Mouse (Mus musculus) bone marrow macrophage, adult 2 months (primary cell): ENCODE measurements at regions not wholly inside any gene's neighbourhood (a gene's known extent, or its start where the extent isn't known, plus 50 kb on each side); places are given as distances from the start of the nearest gene placed in this dataset.

Experiments used
- H3K27ac ChIP-seq: 2 replicates; pipeline ENCODE4 v1.5.1; 2012; ENCODE audit warnings: low read depth, low read length; ENCODE audit not compliant: insufficient read depth
- H3K4me1 ChIP-seq: 2 replicates; pipeline ENCODE4 v1.6.1; 2012; ENCODE audit warnings: low read length; ENCODE audit not compliant: control insufficient read depth, insufficient read depth
- H3K4me3 ChIP-seq: 2 replicates; pipeline ENCODE4 v1.5.1; 2012; ENCODE audit warnings: mild to moderate bottlenecking, low read length, moderate library complexity; ENCODE audit not compliant: insufficient read depth
- CTCF ChIP-seq: IDR thresholded peaks from 2 replicates; pipeline ENCODE4 v1.5.1; 2012; ENCODE audit warnings: low read depth, mild to moderate bottlenecking, low read length, moderate library complexity
- POLR2A ChIP-seq: IDR thresholded peaks from 2 replicates; pipeline ENCODE4 v1.6.1; 2012; ENCODE audit warnings: mild to moderate bottlenecking, low read depth, low read length, borderline replicate concordance

DNA sequence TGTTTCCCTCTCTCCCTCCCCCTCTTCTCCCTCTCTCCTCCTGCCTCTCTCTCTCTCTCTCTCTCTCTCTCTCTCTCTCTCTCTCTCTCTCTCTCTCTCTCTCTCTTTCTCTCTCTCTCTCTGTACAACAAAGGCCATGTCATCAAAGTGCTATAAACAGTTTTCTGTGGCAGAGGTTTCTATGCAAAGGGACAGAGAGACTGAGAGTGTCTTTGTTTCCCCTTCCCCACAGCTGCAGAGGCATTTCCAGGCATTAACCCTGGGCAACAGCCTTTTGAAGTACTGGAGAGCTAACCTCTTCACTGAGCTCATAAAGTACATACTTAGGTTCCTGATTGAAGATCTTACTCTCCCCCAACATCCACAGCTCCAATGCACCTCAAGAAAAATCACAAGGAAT, 152.3 kb downstream of the Fam84b start:
- no peak for TF ChIP-seq POLR2A
- no peak for TF ChIP-seq CTCF
- no peak overlapping the region for H3K4me3 ChIP-seq
- no peak overlapping the region for H3K27ac ChIP-seq
- H3K4me1 ChIP-seq, result no peaks in the 10 kb centered on the region

- Histone ChIP-seq H3K27ac (no peak overlapping the region), H3K4me3 (no peak overlapping the region), H3K4me1 (no peaks in the 10 kb centered on the region)
- no peak for TF ChIP-seq CTCF
- TF ChIP-seq POLR2A, result no peak
Measured at GRCm38 (mm10) chr15:60694746-60695145, 158.8 kb downstream of the Fam84b start.

DNA sequence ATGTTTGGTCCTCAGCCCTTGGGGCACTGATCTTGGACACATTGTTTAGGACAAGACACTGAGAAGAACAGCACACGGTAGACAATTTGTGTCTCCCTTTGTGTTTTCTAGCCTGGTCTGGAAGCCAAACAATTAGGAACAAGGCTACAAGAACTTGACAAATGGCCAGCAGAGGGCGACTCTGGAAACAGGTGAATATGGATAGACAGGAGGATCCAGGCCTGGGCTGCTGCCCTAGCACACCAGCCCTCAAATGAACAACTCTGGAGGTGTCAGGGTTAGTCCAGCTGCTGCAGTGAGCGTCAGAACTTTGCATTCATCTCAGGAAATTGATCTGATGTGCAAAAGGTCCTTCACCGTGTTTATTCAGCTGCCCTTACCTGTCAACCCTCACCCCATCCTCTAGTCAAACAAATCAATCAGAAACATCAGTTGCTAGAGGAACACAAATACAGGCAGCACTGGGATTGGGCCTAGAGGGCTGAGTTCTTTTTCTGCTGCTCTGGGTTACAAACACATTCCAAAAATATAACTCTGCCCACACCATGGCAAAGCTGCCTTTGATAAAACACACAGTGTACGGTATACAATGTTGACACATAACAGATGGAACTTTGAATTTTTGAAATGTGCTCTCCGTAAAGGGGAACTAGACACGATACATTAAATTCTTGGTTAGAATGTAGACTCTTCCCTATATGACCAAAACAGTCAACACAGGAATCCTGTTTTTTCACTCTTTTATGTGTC, 159.7 kb downstream of the Fam84b start:
- peak; percentile 30; the same call in 1 of the 2 replicates for TF ChIP-seq CTCF
- no peak for TF ChIP-seq POLR2A
- H3K27ac ChIP-seq, result no peak overlapping the region
- H3K4me3 ChIP-seq, result no peak overlapping the region
- no peaks in the 10 kb centered on the region for H3K4me1 ChIP-seq

DNA sequence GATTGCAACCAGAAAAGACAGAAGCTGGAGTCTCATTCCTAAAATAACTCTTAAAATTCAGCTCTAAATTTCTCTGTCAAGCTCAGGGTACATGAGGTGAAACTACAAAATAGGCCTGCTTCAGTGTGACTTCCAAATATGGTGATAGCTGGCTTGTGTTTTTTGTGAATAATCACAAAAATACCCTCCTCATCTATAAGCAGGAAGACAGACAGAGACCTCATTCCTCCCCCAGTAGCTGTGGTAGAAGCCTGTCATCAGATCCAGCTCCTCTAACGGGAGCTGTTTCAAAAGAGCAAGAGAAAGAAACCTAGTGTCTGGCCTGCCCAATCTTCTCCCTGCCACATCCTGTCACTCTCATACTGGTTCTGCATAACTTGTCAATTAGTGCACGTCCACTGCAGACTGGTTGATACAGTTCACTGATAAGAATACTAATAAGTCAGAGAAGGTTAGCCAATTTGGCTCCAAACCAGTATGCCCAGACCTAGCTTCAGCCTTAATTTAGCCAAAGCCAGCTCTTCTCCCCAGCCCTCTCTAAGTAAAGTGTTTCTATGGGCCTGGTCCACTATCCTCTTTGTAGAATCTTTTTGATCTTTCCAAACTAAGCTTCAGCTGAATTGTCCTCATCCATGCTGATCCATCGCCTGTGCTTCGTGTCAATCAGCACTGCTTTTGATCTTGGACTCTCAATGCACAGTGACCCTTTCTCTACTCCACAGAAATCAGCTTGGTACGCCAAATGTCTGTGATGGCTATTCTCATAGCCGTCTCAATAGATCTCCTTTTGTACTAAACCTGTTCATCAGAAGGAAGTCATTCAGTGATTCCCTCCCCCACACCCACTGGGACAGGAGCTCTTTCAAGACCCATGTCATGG, 160.6 kb downstream of the Fam84b start:
- H3K4me1 ChIP-seq, result no peaks in the 10 kb centered on the region
- TF ChIP-seq CTCF, result no peak
- TF ChIP-seq POLR2A, result no peak
- no peak overlapping the region for H3K27ac ChIP-seq
- H3K4me3 ChIP-seq, result no peak overlapping the region

DNA sequence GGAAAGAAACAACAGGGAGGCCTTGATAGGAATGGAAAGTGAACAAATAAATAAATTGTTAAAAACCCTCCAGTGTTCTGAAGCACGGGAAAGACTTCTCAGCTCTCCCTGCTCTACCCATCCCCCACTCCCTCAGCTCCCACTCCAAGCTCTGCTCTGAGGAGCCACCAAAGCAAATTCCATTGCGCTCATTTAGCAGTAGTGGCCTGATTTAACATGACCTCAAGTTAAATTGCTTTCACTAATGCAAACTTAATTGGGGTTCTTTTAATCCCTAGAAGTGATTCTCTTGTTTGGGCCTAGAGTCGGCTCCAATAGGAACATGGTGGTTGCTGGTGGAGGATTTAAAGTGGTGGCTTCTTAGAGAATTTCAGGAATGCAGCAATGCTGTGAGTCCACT, 161.4 kb downstream of the Fam84b start:
- H3K27ac ChIP-seq, result no peak overlapping the region
- H3K4me3 ChIP-seq, result no peak overlapping the region
- no peaks in the 10 kb centered on the region for H3K4me1 ChIP-seq
- TF ChIP-seq CTCF, result no peak
- no peak for TF ChIP-seq POLR2A

GRCm38 (mm10) chr15:60677397-60677796, 176.2 kb downstream of the Fam84b start:
- Histone ChIP-seq H3K27ac (no peak overlapping the region), H3K4me1 (peaks cover 4% of the 10 kb centered on the region), H3K4me3 (no peak overlapping the region)
- no peak for TF ChIP-seq POLR2A
- no peak for TF ChIP-seq CTCF

DNA sequence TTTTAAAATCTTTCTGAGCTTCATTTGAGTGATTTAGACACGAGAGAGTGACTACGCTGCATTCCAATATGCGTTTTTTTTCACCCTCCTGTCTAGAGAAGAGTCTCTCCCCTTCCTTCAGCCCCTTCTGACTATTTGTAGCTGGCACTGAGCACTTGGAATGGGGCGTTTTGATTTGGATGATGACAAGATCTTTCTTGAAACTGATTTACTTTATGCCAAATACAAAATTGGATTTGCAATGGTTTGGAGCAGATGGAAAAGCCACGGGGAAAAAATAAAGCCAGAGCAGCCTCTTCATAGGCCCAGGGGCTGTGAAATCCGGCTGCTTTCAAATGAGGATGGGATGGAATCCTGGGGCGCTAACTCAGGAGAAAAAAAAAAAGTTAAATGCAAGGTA, 196.0 kb downstream of the Fam84b start:
- no peak overlapping the region for H3K27ac ChIP-seq
- no peak overlapping the region for H3K4me3 ChIP-seq
- TF ChIP-seq POLR2A (no peak), CTCF (no peak)
- no peaks in the 10 kb centered on the region for H3K4me1 ChIP-seq

DNA sequence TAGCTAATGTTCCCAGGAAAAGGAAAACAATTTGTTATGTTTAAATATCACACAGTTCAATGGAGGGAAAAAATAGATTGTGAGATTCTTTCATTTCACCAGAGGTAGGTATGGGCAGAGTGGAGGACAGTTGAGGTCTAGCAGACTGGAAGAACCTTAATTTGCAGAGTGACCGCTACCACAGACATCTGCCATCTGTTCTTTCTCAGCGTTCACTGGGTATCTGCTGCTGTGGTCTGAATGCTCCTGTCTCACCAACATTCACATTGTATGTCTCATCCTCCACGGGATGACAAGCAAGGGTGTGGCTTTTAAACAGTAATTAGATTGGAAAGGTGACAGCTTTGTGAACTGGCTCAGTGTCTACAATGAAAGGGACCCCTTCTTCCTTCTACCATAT, 198.5 kb downstream of the Fam84b start:
- TF ChIP-seq CTCF (no peak), POLR2A (no peak)

DNA sequence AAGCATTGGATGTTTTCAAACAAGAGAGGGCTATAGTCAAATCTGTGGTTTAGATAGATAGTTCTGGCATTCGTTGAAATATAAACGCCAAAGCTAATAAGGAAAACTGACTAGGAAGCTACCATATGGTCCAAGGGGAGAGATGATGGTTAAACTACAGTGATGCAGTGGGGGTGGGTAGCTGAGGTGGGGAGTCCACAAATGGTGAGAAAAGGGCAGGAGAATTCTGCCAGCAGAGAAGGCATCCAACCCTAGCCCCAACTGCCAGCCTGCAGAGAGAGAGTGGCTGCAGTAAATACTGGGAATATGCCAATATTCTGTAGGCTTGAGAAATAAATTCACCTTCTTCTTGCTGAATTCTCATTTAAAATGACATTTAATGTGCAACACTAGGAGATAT, 204.3 kb downstream of the Fam84b start:
- TF ChIP-seq POLR2A (no peak), CTCF (no peak)

More for the DNA sequence above, 198.5 kb downstream of the Fam84b start:
- Histone ChIP-seq H3K4me3 (no peak overlapping the region), H3K27ac (no peak overlapping the region), H3K4me1 (no peaks in the 10 kb centered on the region)

GRCm38 (mm10) chr15:60641770-60642169, 211.8 kb downstream of the Fam84b start:
- Histone ChIP-seq H3K4me3 (no peak overlapping the region), H3K4me1 (peaks cover 2% of the 10 kb centered on the region; the same call in 1 of the 2 replicates), H3K27ac (no peak overlapping the region)
- TF ChIP-seq CTCF, result no peak
- TF ChIP-seq POLR2A, result no peak

More for the DNA sequence above, 204.3 kb downstream of the Fam84b start:
- Histone ChIP-seq H3K4me1 (no peaks in the 10 kb centered on the region), H3K27ac (no peak overlapping the region), H3K4me3 (no peak overlapping the region)
